Mouse (Mus musculus) CD8-positive naive resting alpha-beta T cell, adult 2 months (primary cell): ENCODE measurements around the gene Fxyd3.

Experiments
- DNase-seq, 2 experiments: peaks; one replicate each; pipeline ENCODE4 v3.0.0; 2022; ENCODE audit warnings: low read depth in 2 of 2, low spot score in 2 of 2

The Fxyd3 gene

DNA sequence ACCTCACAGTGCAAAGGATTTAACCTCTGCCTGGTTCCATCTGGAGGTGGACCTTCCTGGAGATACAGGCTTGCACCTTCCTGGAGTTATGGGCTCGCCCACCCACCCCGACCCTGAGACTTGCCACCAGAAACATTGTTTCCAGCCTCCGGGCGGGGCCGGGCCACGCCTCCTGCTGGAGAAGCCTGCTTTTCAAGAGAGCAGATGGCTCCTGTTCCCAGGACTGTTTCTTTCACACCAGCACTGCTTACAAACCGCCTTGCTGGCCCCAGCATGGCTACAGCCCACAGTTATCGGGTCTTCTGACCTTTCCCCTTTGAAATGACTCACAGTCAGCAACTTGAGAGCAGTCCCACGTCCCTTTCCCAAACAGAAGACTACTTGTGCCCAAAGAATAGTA lies 4.2 kb downstream of the Fxyd3 start:
- DNase-seq: no peak

DNA sequence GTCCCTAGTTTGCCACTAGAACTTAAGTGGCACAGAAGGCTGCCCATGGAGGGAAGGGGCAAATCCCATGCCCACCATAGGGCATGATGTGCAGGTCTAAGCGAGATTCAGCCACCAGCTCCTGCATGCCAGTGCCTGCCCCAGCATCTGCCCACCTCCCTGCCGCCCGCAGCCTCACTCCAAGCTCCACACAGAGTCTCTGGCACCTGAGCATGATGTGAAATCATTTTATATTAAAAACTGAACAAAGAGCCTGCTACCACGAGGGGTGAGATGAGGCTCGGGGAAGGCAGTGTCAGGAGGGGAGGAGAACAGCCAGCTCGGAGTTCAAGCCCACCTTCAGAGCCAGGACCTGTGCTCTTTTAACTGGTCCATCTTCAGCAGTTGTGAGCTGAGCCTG lies 6.2 kb downstream of the Fxyd3 start:
- DNase-seq: no peak

GRCm38 (mm10) chr7:31069491-31069890 lies 7.0 kb downstream of the Fxyd3 start:
- no peak for DNase-seq

DNA sequence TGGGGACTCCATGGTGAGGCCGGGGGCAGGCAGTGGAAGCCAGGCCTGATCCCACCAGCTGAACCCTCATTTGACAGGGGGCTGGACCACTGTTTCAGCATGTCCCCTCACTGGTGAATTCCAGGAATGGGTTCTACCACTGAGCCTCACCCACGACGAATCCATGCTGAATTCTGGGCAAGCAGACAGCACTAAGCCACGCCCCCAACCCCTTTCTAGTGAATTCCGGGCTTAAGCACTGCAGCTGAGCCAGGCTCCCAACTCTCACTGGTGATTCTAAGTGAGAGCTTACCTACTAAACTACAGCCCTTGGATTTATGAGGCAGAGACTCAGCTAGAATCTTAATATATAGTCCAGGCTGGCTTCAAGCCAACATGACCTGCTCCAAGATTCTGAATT lies 8.7 kb downstream of the Fxyd3 start:
- no peak for DNase-seq

GRCm38 (mm10) chr7:31063074-31063560 lies 13.4 kb downstream of the Fxyd3 start:
- DNase-seq: no peak

DNA sequence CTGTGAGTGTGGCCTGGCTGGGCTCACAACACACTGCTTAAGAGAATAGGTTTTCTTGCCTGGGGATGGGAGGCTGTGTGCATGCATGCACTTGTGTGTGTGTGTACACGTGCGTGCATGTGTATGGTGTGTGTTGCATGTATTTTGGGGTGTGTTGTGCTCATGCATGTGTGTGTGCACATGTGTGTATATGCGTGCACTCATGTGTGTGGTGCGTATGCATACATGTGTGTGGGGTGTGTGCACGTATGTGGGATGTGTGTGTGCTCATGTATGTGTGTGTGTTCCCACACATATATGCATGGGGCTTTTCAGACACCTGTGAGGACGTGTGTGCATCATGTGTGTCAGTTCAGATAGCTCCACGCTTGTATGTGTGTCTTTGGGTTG lies 15.9 kb downstream of the Fxyd3 start:
- DNase-seq: no peak

- no peak for DNase-seq
Observed at GRCm38 (mm10) chr7:31059919-31060620, 16.4 kb downstream of the Fxyd3 start.

DNA sequence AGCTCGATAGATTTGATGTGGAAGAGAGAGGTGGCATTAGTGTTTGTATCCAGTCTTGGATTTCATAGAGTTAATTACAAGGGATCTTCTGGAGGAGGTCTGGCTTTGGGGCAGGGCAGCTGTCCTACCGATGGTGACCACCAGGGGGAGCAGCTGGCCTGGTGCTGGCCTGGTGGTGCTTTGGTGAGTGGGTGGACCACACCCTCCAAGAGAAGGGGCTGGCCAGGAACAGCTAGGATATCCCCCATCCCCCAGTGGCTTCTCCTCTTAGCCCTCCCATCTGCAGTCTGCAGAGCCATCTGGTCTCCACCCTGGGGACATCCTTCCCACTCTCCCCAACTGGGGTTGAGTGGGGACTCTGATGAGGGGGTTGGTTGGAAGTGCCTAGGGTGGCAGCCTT lies 17.4 kb downstream of the Fxyd3 start, which contains the start of gene Lgi4:
Gene Lgi4 (plus strand): TSS at position 235 of the 400 bp plus-strand sequence.
- peak; percentile 77 to 83 for DNase-seq

GRCm38 (mm10) chr7:31058211-31058610 lies 18.3 kb downstream of the Fxyd3 start:
- no peak for DNase-seq

- no peak for DNase-seq
Observed at GRCm38 (mm10) chr7:31057730-31058129, 18.8 kb downstream of the Fxyd3 start.

GRCm38 (mm10) chr7:31057071-31057470 lies 19.4 kb downstream of the Fxyd3 start, which contains the start of gene Fxyd1:
Gene Fxyd1, minus strand, starts transcription at chr7:31057199.
- DNase-seq: no peak

DNA sequence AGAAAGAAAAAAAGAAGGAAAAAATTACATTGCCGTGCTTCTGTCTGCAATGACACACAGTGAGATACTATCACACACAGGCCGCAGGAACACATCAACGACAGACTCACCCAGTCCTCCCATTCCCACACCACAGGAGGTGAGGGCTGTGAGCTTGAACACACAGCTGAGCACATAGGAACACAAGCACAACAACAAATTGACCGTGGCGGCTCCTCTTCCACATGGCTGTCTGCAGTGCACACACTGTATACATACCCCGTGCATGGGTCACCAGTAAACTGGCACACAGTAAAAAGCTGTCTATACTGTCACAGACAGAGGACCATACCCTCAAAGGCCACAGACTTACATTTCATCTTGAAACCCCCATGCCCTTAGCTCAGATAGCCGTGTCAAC lies 20.1 kb downstream of the Fxyd3 start:
- no peak for DNase-seq

GRCm38 (mm10) chr7:31055883-31056282 lies 20.6 kb downstream of the Fxyd3 start:
- DNase-seq: no peak

- no peak for DNase-seq
Observed at GRCm38 (mm10) chr7:31055354-31055824, 21.1 kb downstream of the Fxyd3 start.

- no peak for DNase-seq
Observed at GRCm38 (mm10) chr7:31054661-31055320, 21.7 kb downstream of the Fxyd3 start.

GRCm38 (mm10) chr7:31053882-31054447 lies 22.5 kb downstream of the Fxyd3 start:
- DNase-seq: no peak

GRCm38 (mm10) chr7:31052636-31053434 lies 23.7 kb downstream of the Fxyd3 start:
- DNase-seq: no peak

GRCm38 (mm10) chr7:31052251-31052635 lies 24.3 kb downstream of the Fxyd3 start:
- no peak for DNase-seq

GRCm38 (mm10) chr7:31051321-31052021 lies 25.0 kb downstream of the Fxyd3 start, which contains the start of gene Fxyd7:
Gene Fxyd7, minus strand, starts transcription at chr7:31051467.
- DNase-seq: no peak

GRCm38 (mm10) chr7:31050921-31051320 lies 25.6 kb downstream of the Fxyd3 start:
- no peak for DNase-seq

DNA sequence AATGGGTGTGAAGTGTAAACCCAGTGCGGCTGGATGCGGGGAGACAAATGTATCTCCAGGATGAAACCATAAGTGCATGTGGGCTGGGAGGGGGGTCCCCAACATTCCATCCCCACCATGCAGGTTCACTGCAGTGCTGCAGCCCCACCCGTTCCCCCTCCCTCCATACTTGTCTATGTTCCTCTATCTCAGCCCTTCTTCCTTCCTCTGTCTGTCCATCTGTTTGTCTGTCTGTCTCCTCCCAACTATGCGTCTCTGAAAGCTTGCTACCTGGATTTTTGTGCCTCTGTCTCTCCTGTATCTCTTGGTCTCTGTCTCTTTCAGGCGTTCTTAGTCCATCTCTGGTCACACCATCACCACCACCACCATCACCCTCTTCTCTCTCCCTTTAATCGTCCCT lies 26.0 kb downstream of the Fxyd3 start:
- DNase-seq: no peak
